Mouse (Mus musculus) MEL (cell line): ENCODE data around the gene Ltb4r2. TPM values are rescaled to one million over a fixed set of nuclear protein-coding genes. Genes with fewer than 3 reads are reported as not detected.
A peak's percentile ranks its signal among the peaks of the same experiment; 100 is the strongest.

Source experiments
- DNase-seq: peaks from one replicate; pipeline ENCODE4 v3.0.0; 2011; ENCODE audit warnings: low read depth, low spot score
- H3K27ac ChIP-seq: 2 replicates; pipeline ENCODE4 v1.5.1; 2012; ENCODE audit warnings: low read depth, mild to moderate bottlenecking, control low read depth, low read length, moderate library complexity; ENCODE audit not compliant: control insufficient read depth
- H3K27me3 ChIP-seq, 2 experiments: fragments of 150-350 bp in 1 of 2; sonication (generic) in 1 of 2; 2 replicates each; pipeline ENCODE4 v1.6.1; 2012; ENCODE audit warnings: low read length in 2 of 2, mild to moderate bottlenecking in 2 of 2, improper control_type of control experiment in 1 of 2, moderate library complexity in 1 of 2; ENCODE audit not compliant: insufficient read depth in 2 of 2, control insufficient read depth in 1 of 2
- H3K36me3 ChIP-seq, 2 experiments: 2 replicates each; pipeline ENCODE4 v1.6.1; 2012 to 2014; ENCODE audit warnings: low read length in 2 of 2, improper control_type of control experiment in 1 of 2, inconsistent platforms in 1 of 2, mild to moderate bottlenecking in 1 of 2; ENCODE audit not compliant: insufficient read depth in 2 of 2, control insufficient read depth in 1 of 2
- H3K4me1 ChIP-seq, 2 experiments: fragments of 150-350 bp in 1 of 2; sonication (generic) in 1 of 2; 2 replicates each; pipeline ENCODE4 v1.6.1; 2012; ENCODE audit warnings: low read length in 2 of 2, improper control_type of control experiment in 1 of 2, mild to moderate bottlenecking in 1 of 2; ENCODE audit not compliant: insufficient read depth in 2 of 2, control insufficient read depth in 1 of 2
- H3K4me3 ChIP-seq, 2 experiments: fragments of 150-350 bp in 1 of 2; sonication (generic) in 1 of 2; 2 replicates each; pipeline ENCODE4 v1.5.1; 2012; ENCODE audit warnings: low read depth in 2 of 2, low read length in 2 of 2, mild to moderate bottlenecking in 2 of 2, moderate library complexity in 2 of 2, control low read depth in 1 of 2, improper control_type of control experiment in 1 of 2; ENCODE audit not compliant: control insufficient read depth in 1 of 2, insufficient read depth in 1 of 2
- H3K79me2 ChIP-seq: 2 replicates; pipeline ENCODE4 v1.6.1; 2012; ENCODE audit warnings: mild to moderate bottlenecking, low read length, moderate library complexity; ENCODE audit not compliant: control insufficient read depth, poor library complexity, insufficient read depth
- H3K9ac ChIP-seq: 2 replicates; pipeline ENCODE4 v1.6.1; 2012; ENCODE audit warnings: low read depth, mild to moderate bottlenecking, control low read depth, low read length, moderate library complexity; ENCODE audit not compliant: control insufficient read depth, poor library complexity, severe bottlenecking
- H3K9me3 ChIP-seq: fragments of 150-350 bp; sonication (generic); replicated peaks from 2 replicates; pipeline ENCODE4 v1.6.1; 2012; ENCODE audit warnings: mild to moderate bottlenecking, low read length, improper control_type of control experiment, moderate library complexity; ENCODE audit not compliant: insufficient read depth
- BHLHE40 ChIP-seq: IDR thresholded peaks from 2 replicates; pipeline ENCODE4 v1.6.1; 2012; ENCODE audit warnings: low read depth, mild to moderate bottlenecking, inconsistent platforms, low read length, improper control_type of control experiment, borderline replicate concordance
- CHD1 ChIP-seq: IDR thresholded peaks from 2 replicates; pipeline ENCODE4 v1.6.1; 2012; ENCODE audit warnings: low read depth, mild to moderate bottlenecking, inconsistent platforms, low read length, improper control_type of control experiment
- CTCF ChIP-seq, 3 experiments: IDR thresholded peaks in 2 of 3; conservative IDR thresholded peaks in 1 of 3; 2 replicates each; pipeline ENCODE4 v1.5.1; 2011 to 2012; ENCODE audit warnings: low read length in 3 of 3, low read depth in 2 of 3, mild to moderate bottlenecking in 2 of 3, improper control_type of control experiment in 1 of 3, inconsistent platforms in 1 of 3, mixed read lengths in 1 of 3, moderate library complexity in 1 of 3; ENCODE audit not compliant: control insufficient read depth in 1 of 3, insufficient read depth in 1 of 3, poor library complexity in 1 of 3, severe bottlenecking in 1 of 3
- E2F4 ChIP-seq: IDR thresholded peaks from 2 replicates; pipeline ENCODE4 v1.6.1; 2011; ENCODE audit warnings: low read depth, low read length, improper control_type of control experiment, borderline replicate concordance
- ELF1 ChIP-seq: IDR thresholded peaks from 2 replicates; pipeline ENCODE4 v1.6.1; 2014; ENCODE audit warnings: low read depth, mild to moderate bottlenecking, inconsistent platforms, low read length, improper control_type of control experiment, moderate library complexity
- EP300 ChIP-seq, 2 experiments: IDR thresholded peaks; 2 replicates each; pipeline ENCODE4 v1.6.1; 2011; ENCODE audit warnings: improper control_type of control experiment in 2 of 2, low read length in 2 of 2, low read depth in 1 of 2, mild to moderate bottlenecking in 1 of 2
- ETS1 ChIP-seq: IDR thresholded peaks from 2 replicates; pipeline ENCODE4 v1.6.1; 2012; ENCODE audit warnings: low read depth, mild to moderate bottlenecking, inconsistent platforms, low read length, improper control_type of control experiment, moderate library complexity
- GABPA ChIP-seq: IDR thresholded peaks from 2 replicates; pipeline ENCODE4 v1.6.1; 2012; ENCODE audit warnings: low read depth, mild to moderate bottlenecking, inconsistent platforms, low read length, improper control_type of control experiment, moderate library complexity
- HCFC1 ChIP-seq: IDR thresholded peaks from 2 replicates; pipeline ENCODE4 v1.6.1; 2012; ENCODE audit warnings: low read depth, mild to moderate bottlenecking, inconsistent platforms, low read length, improper control_type of control experiment, moderate library complexity
- KAT2A ChIP-seq: conservative IDR thresholded peaks from 2 replicates; pipeline ENCODE4 v1.6.1; 2012; ENCODE audit warnings: low read depth, low read length, improper control_type of control experiment, inconsistent platforms
- MAFK ChIP-seq: IDR thresholded peaks from 2 replicates; pipeline ENCODE4 v1.6.1; 2011; ENCODE audit warnings: low read depth, mild to moderate bottlenecking, low read length, improper control_type of control experiment, borderline replicate concordance
- MAX ChIP-seq: IDR thresholded peaks from 2 replicates; pipeline ENCODE4 v1.6.1; 2011; ENCODE audit warnings: low read length, improper control_type of control experiment
- MEF2A ChIP-seq: IDR thresholded peaks from 2 replicates; pipeline ENCODE4 v1.6.1; 2014; ENCODE audit warnings: low read depth, mild to moderate bottlenecking, inconsistent platforms, low read length, improper control_type of control experiment; ENCODE audit not compliant: poor library complexity, insufficient replicate concordance, severe bottlenecking; ENCODE audit errors: extremely low read depth
- MXI1 ChIP-seq: IDR thresholded peaks from 2 replicates; pipeline ENCODE4 v1.6.1; 2011; ENCODE audit warnings: mild to moderate bottlenecking, low read depth, low read length, improper control_type of control experiment
- MYB ChIP-seq: IDR thresholded peaks from 2 replicates; pipeline ENCODE4 v1.6.1; 2011; ENCODE audit warnings: mild to moderate bottlenecking, low read depth, low read length, improper control_type of control experiment
- MYC ChIP-seq: IDR thresholded peaks from 2 replicates; pipeline ENCODE4 v1.6.1; 2011; ENCODE audit warnings: low read depth, mild to moderate bottlenecking, low read length, improper control_type of control experiment, moderate library complexity
- NELFE ChIP-seq: IDR thresholded peaks from 2 replicates; pipeline ENCODE4 v1.6.1; 2011; ENCODE audit warnings: low read depth, low read length, improper control_type of control experiment
- NRF1 ChIP-seq: IDR thresholded peaks from 2 replicates; pipeline ENCODE4 v1.6.1; 2014; ENCODE audit warnings: low read depth, mild to moderate bottlenecking, inconsistent platforms, low read length, improper control_type of control experiment, moderate library complexity; ENCODE audit not compliant: poor library complexity, insufficient read depth, severe bottlenecking
- POLR2AphosphoS2 ChIP-seq: IDR thresholded peaks from 2 replicates; pipeline ENCODE4 v1.6.1; 2011; ENCODE audit warnings: low read length, improper control_type of control experiment
- RAD21 ChIP-seq: IDR thresholded peaks from 2 replicates; pipeline ENCODE4 v1.6.1; 2011; ENCODE audit warnings: mild to moderate bottlenecking, low read depth, low read length, improper control_type of control experiment
- RCOR1 ChIP-seq: IDR thresholded peaks from 2 replicates; pipeline ENCODE4 v1.6.1; 2012; ENCODE audit warnings: low read depth, mild to moderate bottlenecking, inconsistent platforms, low read length, improper control_type of control experiment
- SIN3A ChIP-seq: IDR thresholded peaks from 2 replicates; pipeline ENCODE4 v1.6.1; 2012; ENCODE audit warnings: low read length, improper control_type of control experiment, inconsistent platforms
- SMC3 ChIP-seq: IDR thresholded peaks from 2 replicates; pipeline ENCODE4 v1.6.1; 2011; ENCODE audit warnings: low read depth, low read length, improper control_type of control experiment
- TAL1 ChIP-seq: IDR thresholded peaks from 2 replicates; pipeline ENCODE4 v1.6.1; 2012; ENCODE audit warnings: mild to moderate bottlenecking, inconsistent platforms, low read length, moderate library complexity, mixed read lengths
- TBP ChIP-seq: IDR thresholded peaks from 2 replicates; pipeline ENCODE4 v1.8.0; 2011; ENCODE audit warnings: low read depth, low read length, improper control_type of control experiment
- TCF12 ChIP-seq: IDR thresholded peaks from 2 replicates; pipeline ENCODE4 v1.6.1; 2014; ENCODE audit warnings: low read depth, mild to moderate bottlenecking, inconsistent platforms, low read length, improper control_type of control experiment, moderate library complexity
- ZC3H11A ChIP-seq: IDR thresholded peaks from 2 replicates; pipeline ENCODE4 v1.6.1; 2012; ENCODE audit warnings: low read depth, mild to moderate bottlenecking, inconsistent platforms, low read length, improper control_type of control experiment
- ZKSCAN1 ChIP-seq: IDR thresholded peaks from 2 replicates; pipeline ENCODE4 v1.6.1; 2012; ENCODE audit warnings: low read depth, mild to moderate bottlenecking, inconsistent platforms, low read length, improper control_type of control experiment, moderate library complexity
- ZMIZ1 ChIP-seq: IDR thresholded peaks from 2 replicates; pipeline ENCODE4 v1.6.1; 2012; ENCODE audit warnings: low read depth, mild to moderate bottlenecking, inconsistent platforms, low read length, improper control_type of control experiment, moderate library complexity
- ZNF384 ChIP-seq: IDR thresholded peaks from 2 replicates; pipeline ENCODE4 v1.6.1; 2012; ENCODE audit warnings: low read depth, mild to moderate bottlenecking, inconsistent platforms, low read length, improper control_type of control experiment
- polyA plus RNA-seq, 2 experiments: library from polyadenylated mRNA; stranded (reverse) in 1 of 2; unstranded in 1 of 2; fragments of >175 nt in 1 of 2; fragments of >200 nt in 1 of 2; gene quantifications; 2 replicates each; pipeline versions ENCODE4 v1.2.1 to v1.2.4; 2012; ENCODE audit warnings: low replicate concordance in 2 of 2, low read depth in 1 of 2; ENCODE audit not compliant: insufficient read length in 2 of 2, insufficient read depth in 1 of 2, missing spikeins in 1 of 2
- total RNA-seq: library from RNA; depleted of rRNA; stranded (reverse); fragments of 300-350 nt; gene quantifications from 2 replicates; pipeline ENCODE4 v1.2.3, GENCODE M21; 2012

Ltb4r2 gene
- total and polyA plus RNA-seq, 3 experiments = 0.19 to 0.52 TPM; not detected in 1

- Histone ChIP-seq H3K79me2 (no peaks in the 10 kb centered on the region), H3K9ac (no peak overlapping the region)
- no peak for TF ChIP-seq POLR2AphosphoS2
- no peak for TF ChIP-seq TAL1
- TF ChIP-seq, all 39 proteins: peak for 0
- Histone ChIP-seq H3K9me3 (no peaks in the 10 kb centered on the region), H3K27me3 (no peaks in the 10 kb centered on the region), H3K4me1 (peaks cover 21 to 36% of the 10 kb centered on the region in 2 experiments), H3K36me3 (peaks cover 0 to 26% of the 10 kb centered on the region in 2 experiments; a peak in 2 of 4 replicates), H3K4me3 (no peak overlapping the region), H3K27ac (no peak overlapping the region)
- DNase-seq = no peak
Measured at GRCm38 (mm10) chr14:55735758-55736157, 25.5 kb upstream of the Ltb4r2 start.

- H3K4me1 ChIP-seq = peaks cover 18 to 29% of the 10 kb centered on the region in 2 experiments
- no peaks in the 10 kb centered on the region for H3K27me3 ChIP-seq
- no peaks in the 10 kb centered on the region for H3K79me2 ChIP-seq
- DNase-seq = peak; percentile 80
- H3K9me3 ChIP-seq = no peaks in the 10 kb centered on the region
- H3K4me3 ChIP-seq = peak overlapping the region; percentile 24 to 30; a peak in 3 of 4 replicates
- peak overlapping the region; percentile 90 for H3K27ac ChIP-seq
- H3K36me3 ChIP-seq = peaks cover 0 to 20% of the 10 kb centered on the region in 2 experiments; a peak in 2 of 4 replicates
- H3K9ac ChIP-seq = peak overlapping the region; percentile 45; the same call in 1 of the 2 replicates
- TF ChIP-seq EP300 (IDR thresholded peaks at IDR 0.05; ENCODE audit: low read depth in 1 of 2, low read length in 2 of 2) (peak; percentile 92 to 94), RAD21 (no peak), NELFE (0 out of 2 replicates have a peak, but pooled peaks have one; percentile 27), NRF1 (no peak), CTCF (IDR thresholded peaks at IDR 0.05 in 2 of 3, conservative IDR thresholded peaks at IDR 0.05 in 1 of 3; ENCODE audit: control insufficient read depth in 1 of 3, insufficient read depth in 1 of 3, low read depth in 2 of 3, low read length in 3 of 3, poor library complexity in 1 of 3, severe bottlenecking in 1 of 3) (no peak), MYB (peak; percentile 91), BHLHE40 (peak; percentile 52; the same call in 1 of the 2 replicates), ZMIZ1 (peak; percentile 63; the same call in 1 of the 2 replicates), RCOR1 (peak; percentile 96), ZKSCAN1 (no peak), ZNF384 (no peak), HCFC1 (peak; percentile 56; the same call in 1 of the 2 replicates), MAFK (peak; percentile 60), SMC3 (peak; percentile 22; the same call in 1 of the 2 replicates), MYC (peak; percentile 66), E2F4 (no peak), MEF2A (peak; percentile 80; the same call in 1 of the 2 replicates), MAX (peak; percentile 72; the same call in 1 of the 2 replicates), ETS1 (peak; percentile 89), KAT2A (peak; percentile 50), MXI1 (peak; percentile 50; the same call in 1 of the 2 replicates), POLR2AphosphoS2 (no peak; the same call in 1 of the 2 replicates), GABPA (0 out of 2 replicates have a peak, but pooled peaks have one; percentile 48), SIN3A (peak; percentile 90), ZC3H11A (no peak), ELF1 (no peak), TAL1 (peak; percentile 70), TBP (peak; percentile 68), TCF12 (peak; percentile 91), CHD1 (no peak)
Measured at GRCm38 (mm10) chr14:55737086-55737687, 24.0 kb upstream of the Ltb4r2 start.
